12 mouse cellular contexts compared by ENCODE assay signal in the genomic region with DNA sequence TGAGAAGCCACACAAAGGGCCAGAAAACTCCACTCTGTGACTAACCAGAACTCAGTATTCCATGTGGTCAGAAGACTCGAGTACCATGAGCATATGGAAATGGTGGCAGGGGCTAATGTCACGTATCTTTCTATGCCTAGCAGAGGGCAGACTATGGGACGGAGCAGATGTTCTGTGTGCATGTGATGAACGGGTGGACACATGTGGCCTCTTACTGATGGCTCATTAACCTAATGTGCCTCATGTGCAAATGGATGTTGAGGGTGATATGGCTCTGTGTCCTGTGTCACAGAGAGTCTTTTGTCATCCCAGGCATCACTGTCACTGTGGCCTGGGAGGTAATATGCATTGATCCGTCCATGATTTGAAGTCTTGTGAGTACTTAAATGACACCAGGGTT.
"Had no signal": no experiment of that assay in that cellular context is flagged by ENCODE, and none has a peak within 500 bp of the region (broad histone marks: within the 10 kb centered on the region; RNA-seq: fewer than 3 reads in every experiment).

No protein-coding gene starts in this region.

- H3K27ac ChIP-seq: limb, embryonic 15.5 days; liver, embryonic 12.5 days; midbrain, embryonic 12.5 days; neural tube, embryonic 13.5 days; stomach, embryonic 15.5 days had no signal

- H3K4me2 ChIP-seq: limb, embryonic 15.5 days; liver, embryonic 12.5 days; lung, embryonic 14.5 days; midbrain, embryonic 12.5 days; neural tube, embryonic 13.5 days; stomach, embryonic 15.5 days had no signal

- H3K36me3 ChIP-seq: limb, embryonic 15.5 days; liver, embryonic 12.5 days; midbrain, embryonic 12.5 days; neural tube, embryonic 13.5 days; stomach, embryonic 15.5 days had no signal

- H3K27me3 ChIP-seq: limb, embryonic 15.5 days; liver, embryonic 12.5 days; midbrain, embryonic 12.5 days; neural tube, embryonic 13.5 days; stomach, embryonic 15.5 days had no signal

- H3K9me3 ChIP-seq: limb, embryonic 15.5 days; liver, embryonic 12.5 days; midbrain, embryonic 12.5 days; neural tube, embryonic 13.5 days; stomach, embryonic 15.5 days had no signal

- H3K9ac ChIP-seq: limb, embryonic 15.5 days; liver, embryonic 12.5 days; lung, embryonic 14.5 days; midbrain, embryonic 12.5 days; neural tube, embryonic 13.5 days; stomach, embryonic 15.5 days had no signal

- H3K4me3 ChIP-seq: limb, embryonic 15.5 days; liver, embryonic 12.5 days; midbrain, embryonic 12.5 days; neural tube, embryonic 13.5 days; stomach, embryonic 15.5 days had no signal

- DNase-seq: kidney, adult 8-10 months; kidney, postnatal 25 days; lung, embryonic 14.5 days; lung, postnatal 10 days; lung, postnatal 4 days; thymus, adult 2 months; thymus, postnatal 25 days had no signal

- H3K4me1 ChIP-seq: liver, embryonic 12.5 days; stomach, embryonic 15.5 days had no signal

- ATAC-seq: liver, embryonic 12.5 days had no signal
